Mouse (Mus musculus) CH12.LX (cell line): ENCODE measurements around the gene Zcwpw1.

Experiments
- CTCF ChIP-seq, 2 experiments: IDR thresholded peaks in 1 of 2; conservative IDR thresholded peaks in 1 of 2; 2 replicates each; pipeline ENCODE4 v1.5.1; 2011 to 2012; ENCODE audit warnings: low read depth in 2 of 2, low read length in 2 of 2, improper control_type of control experiment in 1 of 2, inconsistent platforms in 1 of 2, mild to moderate bottlenecking in 1 of 2, moderate library complexity in 1 of 2
- E2F4 ChIP-seq: IDR thresholded peaks from 2 replicates; pipeline ENCODE4 v1.6.1; 2011; ENCODE audit warnings: low read depth, low read length, improper control_type of control experiment; ENCODE audit not compliant: insufficient replicate concordance
- EP300 ChIP-seq: IDR thresholded peaks from 2 replicates; pipeline ENCODE4 v1.6.1; 2011; ENCODE audit warnings: low read length, improper control_type of control experiment
- IRF4 ChIP-seq: IDR thresholded peaks from 2 replicates; pipeline ENCODE4 v1.6.1; 2014; ENCODE audit warnings: low read depth, mild to moderate bottlenecking, inconsistent platforms, low read length, improper control_type of control experiment
- JUND ChIP-seq: conservative IDR thresholded peaks from 2 replicates; pipeline ENCODE4 v1.6.1; 2011; ENCODE audit warnings: low read depth, low read length, improper control_type of control experiment
- MAFK ChIP-seq: IDR thresholded peaks from 2 replicates; pipeline ENCODE4 v1.6.1; 2011; ENCODE audit warnings: low read length, improper control_type of control experiment; ENCODE audit not compliant: insufficient replicate concordance
- MAX ChIP-seq: IDR thresholded peaks from 2 replicates; pipeline ENCODE4 v1.6.1; 2011; ENCODE audit warnings: low read length, improper control_type of control experiment
- MEF2A ChIP-seq: IDR thresholded peaks from 2 replicates; pipeline ENCODE4 v1.6.1; 2014; ENCODE audit warnings: low read depth, mild to moderate bottlenecking, inconsistent platforms, low read length, improper control_type of control experiment, borderline replicate concordance
- MYC ChIP-seq: IDR thresholded peaks from 2 replicates; pipeline ENCODE4 v1.6.1; 2011; ENCODE audit warnings: low read depth, mild to moderate bottlenecking, improper control_type of control experiment, low read length
- NELFE ChIP-seq: IDR thresholded peaks from 2 replicates; pipeline ENCODE4 v1.6.1; 2011; ENCODE audit warnings: low read depth, low read length, improper control_type of control experiment
- POLR2A ChIP-seq: IDR thresholded peaks from 2 replicates; pipeline ENCODE4 v1.6.1; 2011; ENCODE audit warnings: low read depth, mild to moderate bottlenecking, improper control_type of control experiment, low read length
- TCF12 ChIP-seq: IDR thresholded peaks from 2 replicates; pipeline ENCODE4 v1.6.1; 2014; ENCODE audit warnings: low read depth, mild to moderate bottlenecking, inconsistent platforms, low read length, improper control_type of control experiment

DNA sequence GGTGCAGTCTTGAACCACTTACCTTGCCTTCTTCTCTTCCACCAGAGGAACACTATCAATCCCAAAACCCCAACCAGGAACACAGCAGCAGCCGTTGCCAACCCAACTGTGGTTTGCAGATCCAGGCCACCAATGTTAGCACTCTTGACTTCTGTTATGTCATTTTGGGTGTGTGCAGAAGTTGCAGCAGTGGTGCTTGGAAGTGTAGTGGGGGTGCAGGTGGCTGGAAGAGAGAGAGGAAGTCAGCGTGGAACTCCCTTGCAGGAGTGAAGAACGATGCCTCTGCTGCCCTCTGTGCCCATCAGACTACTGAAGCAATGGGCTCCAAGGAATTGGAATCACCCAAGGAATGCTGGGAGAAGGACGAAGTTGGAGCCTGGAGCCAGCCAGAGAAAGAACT is 43.5 kb downstream of the Zcwpw1 start:
- TF ChIP-seq MAFK (no peak), MAX (no peak), POLR2A (no peak), CTCF (conservative IDR thresholded peaks at IDR 0.05 in 1 of 2, IDR thresholded peaks at IDR 0.05 in 1 of 2; ENCODE audit: low read depth in 2 of 2, low read length in 2 of 2) (no peak), MYC (no peak), JUND (no peak), TCF12 (no peak), E2F4 (no peak), EP300 (no peak), IRF4 (no peak), NELFE (no peak), MEF2A (no peak)
